Mouse (Mus musculus) kidney, adult 18-20 months (tissue): ENCODE results near the gene Runx2.

ENCODE experiments used
- DNase-seq: peaks from one replicate; pipeline ENCODE4 v3.0.0; 2021

The Runx2 gene

DNA sequence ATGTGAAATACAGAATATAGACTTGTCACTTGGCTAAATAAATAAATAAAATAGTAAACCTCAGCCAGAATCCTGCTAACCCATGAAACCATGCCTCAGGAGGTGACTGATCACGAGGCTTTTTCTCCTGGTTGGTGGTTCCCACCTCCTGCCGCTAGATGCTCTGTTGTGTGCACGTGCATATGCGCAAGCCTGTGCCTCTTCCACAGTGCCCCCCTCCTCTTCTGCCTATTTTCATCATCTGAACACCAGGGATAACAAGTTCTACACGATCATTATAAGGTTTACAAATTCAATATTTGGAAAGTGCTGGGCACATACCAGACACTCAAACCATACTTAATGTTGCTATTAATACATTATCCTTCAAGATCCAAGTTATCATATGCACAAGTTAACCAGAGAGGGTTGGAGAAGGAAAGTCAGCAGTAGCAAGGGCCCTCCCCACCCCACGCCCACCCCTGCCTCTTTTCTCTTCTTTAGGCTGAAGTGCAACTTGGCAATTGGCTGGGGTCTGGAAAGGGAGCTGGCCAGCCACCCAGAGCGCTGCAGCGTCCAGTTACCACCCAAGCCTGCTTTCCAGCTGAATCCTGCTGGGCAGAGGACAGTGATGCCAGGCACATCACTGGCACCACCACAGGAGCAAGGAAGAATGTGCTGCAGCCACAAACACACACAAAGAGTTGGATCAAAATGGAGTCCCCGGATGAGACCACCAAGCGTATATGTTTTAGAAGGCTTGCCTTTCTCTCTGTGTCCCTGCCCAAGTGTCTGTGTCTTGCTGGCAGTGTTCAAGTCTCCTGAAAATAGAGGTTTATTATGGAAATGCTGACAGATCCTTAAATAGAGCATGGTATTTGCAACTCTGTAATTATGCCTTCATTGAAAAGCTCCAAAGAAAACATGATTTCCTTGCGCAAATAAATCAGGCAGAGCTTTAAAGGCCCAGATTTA is 294.2 kb downstream of the Runx2 start:
- no peak for DNase-seq

DNA sequence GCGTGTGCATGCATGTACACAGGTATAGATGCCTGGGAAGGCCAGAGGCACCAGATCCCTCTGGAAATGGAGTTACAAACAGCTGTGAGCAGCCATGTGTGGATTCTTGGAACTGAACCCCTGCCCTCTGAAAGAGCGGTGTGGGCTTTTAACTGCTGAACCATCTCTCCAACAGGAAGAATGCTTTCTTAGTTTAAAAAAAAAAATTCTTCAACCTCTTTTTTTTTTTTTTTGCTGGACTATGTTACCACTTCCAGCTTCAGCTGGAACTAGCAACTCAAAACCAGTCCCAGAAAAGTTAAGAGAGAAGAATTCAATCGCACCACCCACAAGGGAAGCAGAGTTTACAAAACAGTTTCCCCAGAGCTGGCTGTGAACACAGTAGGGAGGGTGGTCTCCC is 295.2 kb downstream of the Runx2 start:
- peak; percentile 16 for DNase-seq

DNA sequence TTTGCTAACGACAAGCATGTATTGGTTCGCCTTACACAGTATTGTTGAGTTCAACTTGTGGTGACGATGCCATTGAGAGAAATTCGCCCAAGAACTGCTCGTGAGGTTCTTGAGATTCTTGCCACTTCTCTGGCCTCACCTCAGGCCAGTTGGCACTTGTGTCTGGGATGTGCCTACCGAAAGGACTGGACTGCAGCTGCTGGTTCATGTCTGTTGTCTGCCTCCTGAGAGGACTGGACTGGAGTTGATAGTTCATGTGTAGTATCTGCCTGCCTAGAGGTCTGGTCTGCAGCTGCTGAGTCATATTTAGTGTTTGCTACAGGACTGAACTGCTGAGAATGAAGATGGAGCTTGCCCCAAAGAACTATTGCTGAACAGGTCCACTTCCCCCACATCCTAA is 296.4 kb downstream of the Runx2 start:
- DNase-seq, result no peak

DNA sequence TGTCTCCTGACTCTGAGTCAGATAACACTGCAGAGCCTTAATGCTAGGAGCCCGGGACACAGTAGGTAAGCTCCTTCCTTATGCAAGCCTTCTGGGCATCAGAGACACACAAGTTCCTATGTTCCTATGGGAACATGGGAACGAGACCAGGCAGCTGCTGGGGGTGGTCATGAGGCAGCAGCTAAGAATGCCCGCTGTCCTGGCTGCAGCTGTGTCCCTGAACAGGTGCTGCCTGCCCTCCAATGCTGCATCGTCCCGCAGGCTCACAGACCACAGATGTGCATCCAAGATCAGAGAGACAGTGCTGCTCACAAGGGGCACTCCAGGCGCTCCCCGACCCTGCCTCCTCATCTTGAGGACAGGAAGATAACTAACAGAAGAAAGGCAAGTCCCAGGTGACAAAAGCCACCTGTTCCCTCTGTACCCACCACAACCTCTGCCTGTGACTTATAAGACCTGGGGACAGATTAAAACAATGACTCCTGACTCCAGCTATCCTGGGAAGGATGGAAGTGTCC is 306.3 kb downstream of the Runx2 start:
- no peak for DNase-seq

DNA sequence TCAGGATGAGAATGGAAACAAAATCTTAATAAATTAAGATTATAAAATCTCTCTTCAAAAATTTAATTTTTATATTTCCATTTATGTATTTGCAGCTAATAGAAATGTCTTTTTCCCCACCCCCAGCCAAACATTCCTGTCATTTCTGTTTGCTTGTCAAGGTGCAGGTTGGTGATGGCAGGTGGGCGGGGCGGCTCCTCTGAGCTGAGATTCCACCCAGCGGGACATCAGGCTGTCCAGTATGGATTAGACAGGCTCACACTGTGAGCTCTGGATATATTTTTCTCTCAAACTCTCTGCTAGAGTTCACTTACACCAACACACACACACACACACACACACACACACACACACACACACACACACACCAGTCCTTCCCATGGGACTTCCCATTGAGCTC is 306.9 kb downstream of the Runx2 start:
- DNase-seq, result no peak

DNA sequence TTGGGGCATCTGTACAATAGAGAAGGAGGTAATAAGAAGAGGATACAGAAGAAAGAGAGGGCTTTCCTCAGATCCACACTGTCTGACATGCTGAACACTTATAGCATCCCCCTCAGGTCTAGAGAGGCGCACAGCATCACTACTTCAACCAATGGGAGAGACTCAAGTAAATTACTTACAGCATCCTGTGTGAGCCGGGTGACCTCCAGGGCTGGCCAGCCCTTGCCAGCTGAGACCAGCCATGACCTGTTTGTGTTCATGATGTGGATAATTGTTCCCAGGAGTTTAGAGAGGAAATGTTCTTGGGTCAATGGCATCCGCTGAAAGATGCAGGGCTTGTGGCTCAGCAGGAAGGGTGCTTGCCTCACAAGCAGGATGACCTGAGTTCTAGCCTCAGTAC is 308.1 kb downstream of the Runx2 start:
- no peak for DNase-seq

DNA sequence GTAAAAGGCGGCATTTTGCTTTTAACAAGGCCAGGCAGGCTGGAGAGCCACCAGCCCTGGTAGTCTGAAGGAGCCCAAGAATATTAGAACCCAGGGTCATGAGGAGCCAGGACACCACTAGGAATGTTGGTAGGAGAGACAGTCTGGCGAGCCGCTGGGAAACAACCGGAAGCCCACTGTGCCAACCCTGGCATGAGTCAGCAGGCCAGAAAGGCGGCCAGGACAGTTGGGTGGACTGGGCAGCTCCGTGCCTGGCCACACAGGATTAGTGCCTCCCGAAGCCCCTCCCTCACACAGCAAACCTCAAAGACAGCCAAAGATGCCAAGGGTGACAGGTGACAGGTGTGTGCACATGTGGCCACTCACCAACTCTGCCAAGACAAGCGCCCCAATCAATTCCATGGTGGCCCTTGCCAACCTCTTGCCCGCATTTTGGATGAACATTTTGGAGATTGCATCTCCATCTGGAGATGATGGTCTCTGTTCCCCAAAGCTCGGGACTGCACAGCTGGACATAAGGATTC is 309.7 kb downstream of the Runx2 start:
- no peak for DNase-seq

DNA sequence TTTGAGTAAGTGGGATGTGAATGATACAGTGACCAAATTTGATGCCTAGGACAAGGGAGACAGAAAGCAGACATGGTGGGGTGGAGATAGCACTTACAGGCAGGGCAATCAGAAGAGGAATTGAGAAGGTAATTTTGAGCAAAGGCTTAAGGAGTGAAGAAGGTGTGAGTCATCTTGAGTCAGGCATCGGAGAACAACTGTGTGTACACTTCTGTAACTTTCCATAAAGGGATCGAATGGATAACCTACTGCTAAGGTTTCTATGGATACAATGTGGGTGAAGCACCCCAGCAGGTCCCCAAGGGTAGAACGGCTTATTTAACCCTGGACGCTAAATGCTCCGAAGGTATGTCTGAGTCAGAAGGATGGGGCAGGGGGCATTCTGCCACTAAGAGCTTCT is 312.4 kb downstream of the Runx2 start:
- DNase-seq, result no peak

DNA sequence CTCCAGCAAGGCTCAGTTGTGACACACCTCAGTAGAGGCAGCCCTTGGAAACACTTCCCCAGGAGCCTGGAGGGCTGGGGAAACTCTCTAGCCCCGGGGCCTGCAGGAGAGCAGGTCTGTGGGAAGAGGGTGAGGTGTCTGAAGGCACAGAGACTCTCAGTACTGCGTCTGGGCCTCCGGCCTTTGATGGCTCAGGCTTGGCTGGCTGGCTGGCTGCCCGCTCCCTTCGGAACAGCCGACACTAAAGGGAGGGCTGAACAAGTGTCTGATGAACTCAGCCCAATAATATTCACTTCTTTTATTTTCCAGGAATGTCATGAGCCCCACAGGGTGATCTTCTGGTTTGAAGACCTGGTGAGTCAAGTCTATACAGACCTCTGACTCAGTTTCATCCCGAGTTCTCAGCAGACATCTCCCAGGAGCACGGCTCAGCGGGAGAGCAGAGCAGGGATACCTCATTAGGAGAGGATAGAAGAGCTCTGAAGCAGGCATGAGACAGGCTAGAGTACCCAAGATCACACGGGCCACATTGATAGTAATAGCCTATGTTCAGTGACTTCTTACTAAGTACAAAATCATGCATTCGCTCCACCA is 314.2 kb downstream of the Runx2 start:
- no peak for DNase-seq

DNA sequence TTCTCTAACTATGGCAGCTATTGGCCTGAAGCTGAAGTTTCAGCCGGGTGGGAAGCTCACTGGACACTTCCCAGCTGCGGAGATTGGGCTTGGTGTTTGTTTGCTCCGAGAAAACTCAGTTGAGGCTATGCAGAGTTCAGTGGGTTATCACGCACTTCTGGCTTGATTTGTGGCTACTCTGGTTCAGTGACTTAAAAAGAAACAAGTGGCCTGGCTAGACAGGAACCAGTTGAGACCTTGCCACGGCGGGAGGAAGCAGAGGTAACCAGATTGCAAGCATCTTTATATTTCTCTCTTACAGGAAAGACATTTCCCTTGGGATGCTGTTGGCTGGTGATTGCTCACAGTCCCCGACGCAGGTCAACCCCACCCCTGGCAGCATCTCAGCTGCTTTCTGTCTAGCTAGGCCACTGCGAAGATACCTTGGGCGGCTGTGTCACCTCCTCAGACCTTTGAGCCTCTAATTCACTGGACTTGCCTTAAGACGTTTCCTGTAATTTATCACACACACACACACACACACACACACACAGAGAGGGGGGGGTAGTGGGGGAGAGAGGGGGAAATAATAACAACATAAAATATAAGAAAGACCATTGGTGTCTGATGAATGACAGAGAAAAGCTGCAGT is 324.3 kb downstream of the Runx2 start:
- peak; percentile 14 for DNase-seq

DNA sequence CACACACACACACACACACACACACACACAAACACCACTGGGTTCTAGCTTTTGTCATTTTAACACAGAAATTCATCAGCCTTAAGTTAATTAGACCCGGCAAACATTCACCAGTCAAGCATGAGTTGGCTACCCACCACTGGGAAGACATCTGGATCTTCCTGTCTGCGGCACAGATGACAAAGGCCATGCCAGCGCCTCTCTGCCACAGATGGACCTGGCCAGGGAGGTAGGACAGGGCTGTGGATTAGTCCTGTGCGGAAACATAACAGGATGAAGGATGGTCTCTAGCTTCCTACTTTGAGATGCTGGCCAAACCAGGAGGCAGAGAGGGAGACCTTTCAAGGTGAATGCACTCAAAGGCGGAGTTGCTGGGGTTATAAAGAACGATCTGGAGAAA is 325.3 kb downstream of the Runx2 start:
- DNase-seq, result no peak

DNA sequence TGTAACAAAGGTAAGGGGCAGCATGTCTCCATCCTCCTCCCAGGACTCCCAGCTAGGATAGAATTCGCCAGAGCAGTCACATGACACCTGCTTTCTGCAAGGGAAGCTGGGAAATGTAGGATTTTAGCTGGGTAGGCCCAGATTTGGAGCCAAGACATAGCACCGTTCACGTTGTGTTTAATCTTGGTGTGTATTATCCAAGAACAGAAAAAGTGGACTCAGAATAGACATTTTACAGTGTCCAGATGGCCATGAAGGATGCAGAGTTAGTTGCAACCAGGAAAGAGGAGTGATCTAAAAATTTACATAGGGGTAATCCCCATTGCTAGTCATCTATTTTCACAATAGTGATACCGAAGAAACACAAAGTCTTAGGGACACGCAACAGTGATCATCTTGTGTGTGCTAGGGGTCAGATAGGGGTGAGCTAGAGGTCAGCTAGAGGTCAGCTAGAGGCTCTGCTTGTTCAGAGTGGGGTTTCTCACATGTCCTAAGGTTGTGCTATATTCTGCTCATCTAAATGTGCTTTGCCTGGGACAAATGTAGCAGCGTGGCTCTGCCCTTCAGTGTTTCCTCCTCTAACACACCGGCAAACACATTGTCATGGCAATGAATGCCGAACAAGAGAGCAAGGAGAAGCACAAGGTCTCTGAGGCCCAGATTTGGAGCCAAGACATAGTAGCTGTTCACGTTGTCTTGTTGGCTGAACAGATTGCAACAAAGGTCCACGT is 326.9 kb downstream of the Runx2 start:
- DNase-seq, result no peak

DNA sequence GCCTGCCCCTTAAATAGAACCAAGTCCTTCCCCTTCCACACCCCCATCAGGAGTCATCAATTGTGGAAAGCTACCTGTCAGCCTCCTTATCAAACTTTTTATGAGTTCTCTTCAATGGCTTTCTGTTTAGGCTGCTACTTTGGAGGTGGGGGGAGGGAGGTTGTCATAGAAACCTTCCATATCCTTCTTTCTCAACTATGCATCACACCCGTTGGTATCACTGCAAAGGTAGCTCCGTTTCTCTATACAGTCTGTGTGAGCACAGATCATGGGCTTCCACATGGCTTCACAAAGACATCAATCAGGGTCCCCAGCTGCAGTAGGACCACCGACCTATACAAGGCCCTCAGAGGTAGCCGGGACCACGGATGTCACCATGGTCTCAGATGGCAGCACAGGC is 329.3 kb downstream of the Runx2 start:
- no peak for DNase-seq

DNA sequence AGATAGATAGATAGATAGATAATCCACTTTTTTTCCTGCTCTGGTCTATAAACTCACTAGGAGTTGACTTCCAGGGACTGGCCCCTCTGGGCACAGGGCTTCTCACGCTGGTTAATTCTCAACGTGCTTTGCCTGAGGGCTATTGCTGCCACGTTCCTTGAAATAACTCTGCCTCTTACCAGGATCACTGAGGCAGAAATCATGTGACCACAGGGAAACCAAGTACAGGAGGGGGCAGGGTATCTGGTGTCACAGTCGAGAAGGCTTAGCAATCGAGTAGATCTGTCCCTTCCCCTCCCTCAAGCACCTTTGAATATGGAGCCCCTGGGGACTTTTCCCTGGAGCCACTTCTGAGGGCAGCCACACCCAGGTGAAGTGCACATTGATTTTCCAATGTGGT is 334.7 kb downstream of the Runx2 start:
- DNase-seq, result no peak

DNA sequence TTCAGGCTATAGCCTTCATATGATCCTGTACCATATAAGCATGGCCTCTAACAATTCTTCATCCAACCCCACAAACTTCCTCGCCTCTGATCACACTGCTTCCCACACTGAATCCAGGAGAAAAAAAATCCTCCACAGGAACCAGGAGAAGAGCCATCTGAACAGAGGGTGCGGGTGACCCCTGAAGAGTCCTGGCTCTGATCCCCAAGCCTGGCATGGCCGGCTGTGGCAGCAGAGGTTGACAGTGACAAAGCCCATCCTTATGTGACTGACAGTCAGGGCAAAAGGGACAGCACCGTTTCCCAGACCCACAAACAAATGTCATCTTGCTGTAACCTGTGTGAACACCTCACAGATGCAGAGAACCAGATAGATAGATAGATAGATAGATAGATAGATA is 335.1 kb downstream of the Runx2 start:
- DNase-seq, result no peak

DNA sequence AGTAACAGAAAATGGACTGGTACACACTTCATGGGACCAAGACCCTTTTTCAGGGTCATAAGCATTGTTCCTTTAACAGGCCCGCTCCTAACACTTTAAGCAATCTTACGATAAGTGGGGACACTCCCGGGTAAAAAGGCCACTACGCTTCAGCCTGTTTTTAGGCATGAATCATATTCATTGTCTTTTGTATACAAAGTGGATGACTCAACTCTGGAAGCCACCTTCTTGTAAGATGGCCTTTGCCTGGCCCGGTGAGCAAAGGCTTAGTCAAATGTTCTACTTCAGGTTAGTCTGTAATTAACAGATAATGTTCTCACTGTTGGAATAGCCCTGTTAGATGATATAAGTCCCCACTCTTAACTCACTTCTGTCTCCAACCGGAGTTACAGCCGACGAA is 338.7 kb downstream of the Runx2 start:
- no peak for DNase-seq

DNA sequence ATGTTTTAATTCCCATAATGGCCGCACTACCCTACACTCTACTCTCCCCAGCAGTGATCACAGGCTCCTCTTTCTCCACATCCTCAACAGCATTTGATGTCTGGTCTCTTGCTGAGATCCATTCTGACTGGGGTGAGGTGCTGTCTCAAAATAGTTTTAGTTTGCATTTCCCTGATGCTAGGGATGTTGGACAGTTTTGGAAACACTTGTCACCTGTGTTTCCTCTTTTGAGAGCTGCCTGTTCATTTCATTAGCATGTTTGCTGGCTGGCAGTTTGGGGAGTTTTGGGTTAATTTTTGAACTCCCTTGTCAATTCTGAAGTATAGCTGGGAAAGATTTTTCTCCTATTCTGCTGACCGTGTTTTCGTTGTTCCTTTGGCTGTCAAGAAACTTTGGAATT is 340.3 kb downstream of the Runx2 start:
- no peak for DNase-seq

DNA sequence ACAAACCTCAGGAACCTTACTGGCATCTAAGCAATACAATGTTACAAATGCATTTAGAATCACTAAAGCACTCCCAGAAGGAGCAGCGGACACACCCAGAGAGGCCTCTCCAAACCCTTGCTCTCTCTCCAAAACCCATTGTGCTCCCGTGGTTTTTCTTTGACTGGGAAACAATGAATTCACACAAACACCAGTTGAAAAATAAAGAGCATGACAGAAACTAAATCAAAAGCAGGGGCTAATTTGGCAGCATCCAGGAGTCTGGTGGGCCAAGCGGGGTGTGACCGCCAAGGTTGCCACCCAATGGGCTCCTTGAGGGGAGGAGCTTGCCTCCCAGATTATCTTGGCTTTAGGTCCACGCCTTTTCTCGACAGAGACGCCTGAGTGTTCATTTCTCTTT is 341.9 kb downstream of the Runx2 start:
- no peak for DNase-seq

DNA sequence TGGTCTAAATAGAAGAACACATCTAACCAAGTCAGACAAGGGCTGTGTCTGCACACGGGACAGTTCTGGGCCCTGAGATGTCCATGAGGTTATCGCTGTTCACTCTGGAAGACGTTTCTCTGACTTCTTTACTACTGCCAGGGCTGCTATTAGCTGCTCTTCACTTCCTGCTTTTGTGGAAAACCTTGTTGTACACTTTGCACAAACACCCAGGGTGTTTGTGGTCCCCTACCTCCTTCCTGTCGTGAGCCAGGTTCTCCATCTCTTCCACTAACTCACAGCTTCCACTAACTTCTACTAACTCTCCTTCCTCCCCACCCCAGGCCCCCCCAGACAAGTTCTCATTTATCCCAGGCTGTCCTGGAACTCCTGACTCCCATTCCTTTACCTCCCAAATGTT is 350.9 kb downstream of the Runx2 start:
- DNase-seq, result no peak

DNA sequence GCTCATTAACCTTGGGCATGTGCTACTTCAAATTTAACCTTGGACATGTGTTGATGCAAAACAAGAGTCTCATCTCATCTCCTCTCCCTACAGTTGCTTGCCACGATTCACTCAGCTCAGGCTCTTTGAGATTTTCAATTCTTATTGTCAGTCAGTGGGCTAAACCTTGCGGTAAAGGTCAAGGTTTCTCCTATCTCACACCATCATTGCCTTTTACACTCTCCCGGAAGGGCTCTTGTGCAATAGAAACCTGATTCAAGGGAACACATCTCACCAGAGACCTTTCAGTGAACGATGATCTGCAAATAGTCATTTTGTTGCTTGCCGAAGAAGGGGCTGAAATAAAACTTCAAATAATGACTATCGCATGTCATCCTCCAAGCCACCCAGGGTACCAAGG is 354.4 kb downstream of the Runx2 start:
- DNase-seq, result no peak

DNA sequence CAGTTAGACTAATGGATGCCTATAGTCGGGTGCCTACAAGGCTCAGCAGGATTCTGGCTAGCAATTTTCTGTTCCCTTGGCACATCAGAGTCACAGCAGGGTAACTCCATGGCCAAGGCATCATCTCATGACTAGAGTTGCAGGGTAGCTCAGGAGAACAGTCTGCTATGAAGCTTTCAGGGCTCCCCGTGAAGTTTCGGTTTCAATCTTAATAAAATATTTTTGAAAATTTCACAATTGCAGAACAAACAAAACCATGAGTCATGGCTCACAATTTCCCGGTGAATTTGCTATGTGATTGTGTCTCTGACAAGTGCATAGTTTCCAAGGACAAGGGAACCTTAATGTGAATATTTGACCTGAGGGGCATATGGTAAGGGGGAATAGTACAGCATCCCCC is 355.6 kb downstream of the Runx2 start:
- no peak for DNase-seq

DNA sequence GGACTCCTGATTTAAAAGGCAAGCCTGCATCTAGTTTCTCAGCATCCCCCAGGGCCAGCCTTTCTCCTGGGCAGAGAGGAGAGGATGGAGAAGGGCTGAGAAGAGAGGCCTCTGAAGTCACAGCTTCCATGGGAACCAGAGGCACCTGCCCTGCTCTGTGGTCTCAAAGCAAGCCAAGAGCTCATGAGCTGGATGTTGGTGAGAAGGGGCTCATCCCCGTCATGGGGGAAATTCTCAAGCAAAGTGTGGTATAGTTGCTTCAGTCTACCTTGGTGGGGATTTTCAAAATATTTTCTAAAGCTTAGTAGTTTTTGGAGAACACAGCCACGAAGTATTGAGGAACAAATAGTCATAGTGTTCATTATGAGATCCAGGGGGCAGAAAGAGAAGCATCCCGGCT is 357.9 kb downstream of the Runx2 start:
- no peak for DNase-seq
